Mouse (Mus musculus) hematopoietic multipotent progenitor cell, adult 10-12 weeks (in vitro differentiated cells): ENCODE results near the gene Lrrc34. TPM values are rescaled to one million over a fixed set of nuclear protein-coding genes. Genes with fewer than 3 reads are reported as not detected.

ENCODE experiments used
- polyA plus RNA-seq: library from polyadenylated mRNA; stranded (reverse); fragments of >175 nt; gene quantifications from 2 replicates; pipeline ENCODE4 v1.2.3, GENCODE M21; 2012; ENCODE audit warnings: low replicate concordance

The Lrrc34 gene
- polyA plus RNA-seq = not detected in 2 replicates

GRCm38 (mm10) chr3:30647440-30648090 is at the start of gene Lrrc34:
TSS of gene Lrrc34 (minus strand) at chr3:30647869.

GRCm38 (mm10) chr3:30644207-30644606 is 3.5 kb downstream of the Lrrc34 start, which contains the start of gene Lrriq4:
TSS of gene Lrriq4 (plus strand) at chr3:30644507.

GRCm38 (mm10) chr3:30602065-30602739 is 45.5 kb downstream of the Lrrc34 start, which contains the start of gene Mynn:
TSS of gene Mynn (plus strand) at chr3:30602065.

GRCm38 (mm10) chr3:30599711-30600545 is 47.7 kb downstream of the Lrrc34 start, which contains the start of gene Actrt3:
TSS of gene Actrt3 (minus strand) at chr3:30599939.

Other genes with a start within 250 kb of the Lrrc34 start
- gene Mecom, start 99.9 kb downstream of the Lrrc34 start, polyA plus RNA-seq = 0.04 TPM in 1 of 2 replicates, not detected in the other
- gene Actrt3, start 47.9 kb downstream of the Lrrc34 start, polyA plus RNA-seq = not detected in 2 replicates
- 1.3 and 1.5 TPM in 2 replicates for gene Mynn, start 45.8 kb downstream of the Lrrc34 start, polyA plus RNA-seq
- gene Lrriq4, start 3.4 kb downstream of the Lrrc34 start, polyA plus RNA-seq = not detected in 2 replicates
- gene Lrrc31, start 52.0 kb upstream of the Lrrc34 start, polyA plus RNA-seq = not detected in 2 replicates
- 0.04 TPM in 1 of 2 replicates, not detected in the other for gene Samd7, start 98.4 kb upstream of the Lrrc34 start, polyA plus RNA-seq
- 13.8 and 21.4 TPM in 2 replicates for gene Sec62, start 145.0 kb upstream of the Lrrc34 start, polyA plus RNA-seq
- 0.43 and 0.48 TPM in 2 replicates for gene Gpr160, start 208.1 kb upstream of the Lrrc34 start, polyA plus RNA-seq